Mouse (Mus musculus) left cerebral cortex, adult 8-10 months (tissue): ENCODE measurements around the gene Hoxc8. TPM values are rescaled to one million over a fixed set of nuclear protein-coding genes. Genes with fewer than 3 reads are reported as not detected.

Experiments used
- DNase-seq, 2 experiments: peaks; one replicate each; pipeline ENCODE4 v3.0.0; 2022; ENCODE audit warnings: low spot score in 2 of 2
- microRNA-seq, 2 experiments: library from miRNA; unstranded; fragments of <30 nt; microRNA quantifications; one replicate each; pipeline ENCODE4 v1.2.0; 2022
- total RNA-seq, 4 experiments: library from RNA; stranded (reverse); gene quantifications; 2 replicates each; pipeline ENCODE4 v1.2.4; 2022

Hoxc8 gene
- total RNA-seq, 4 experiments from 2014 or later: not detected

GRCm38 (mm10) chr15:103032646-103033575 lies 42.5 kb downstream of the Hoxc8 start:
- no peak for DNase-seq

- no peak for DNase-seq
These were observed 43.8 kb downstream of the Hoxc8 start for GRCm38 (mm10) chr15:103034043-103034806.

GRCm38 (mm10) chr15:103034807-103035547 lies 44.6 kb downstream of the Hoxc8 start:
- no peak for DNase-seq

- DNase-seq: no peak
These were observed 45.1 kb downstream of the Hoxc8 start for GRCm38 (mm10) chr15:103035548-103035881.

GRCm38 (mm10) chr15:103037579-103037978 lies 47.2 kb downstream of the Hoxc8 start:
- no peak for DNase-seq

GRCm38 (mm10) chr15:103038701-103039480 lies 48.5 kb downstream of the Hoxc8 start:
- no peak for DNase-seq

- DNase-seq: no peak
These were observed 49.2 kb downstream of the Hoxc8 start for GRCm38 (mm10) chr15:103039609-103040008.

- DNase-seq: no peak
These were observed 50.2 kb downstream of the Hoxc8 start for GRCm38 (mm10) chr15:103040601-103041000.

GRCm38 (mm10) chr15:103041613-103042012 lies 51.2 kb downstream of the Hoxc8 start:
- DNase-seq: no peak

GRCm38 (mm10) chr15:103042209-103042608 lies 51.8 kb downstream of the Hoxc8 start:
- DNase-seq: no peak

Small RNAs within 50 kb of the gene (microRNA-seq; reads per million reads assigned to microRNA genes)
- gene Mir196a-2 (0 to 0.63 reads per million in 2 experiments), gene Mir615 (0.66 to 1.9 reads per million in 2 experiments)

Other genes with a start within 250 kb of the Hoxc8 start
- not detected for gene Hoxc13, start 69.5 kb upstream of the Hoxc8 start, total RNA-seq
- not detected for gene Hoxc12, start 53.9 kb upstream of the Hoxc8 start, total RNA-seq
- not detected for gene Hoxc11, start 36.2 kb upstream of the Hoxc8 start, total RNA-seq
- gene Hoxc10, start 23.8 kb upstream of the Hoxc8 start, total RNA-seq: not detected
- not detected for gene Hoxc5, start 23.2 kb upstream of the Hoxc8 start, total RNA-seq
- gene Hoxc9, start 14.2 kb upstream of the Hoxc8 start, total RNA-seq: not detected
- gene Hoxc6, start 7.7 kb downstream of the Hoxc8 start, total RNA-seq: not detected
- gene Hoxc4, start 28.3 kb downstream of the Hoxc8 start, total RNA-seq: not detected
- gene Smug1, start 176.5 kb downstream of the Hoxc8 start, total RNA-seq: 10 to 100 TPM; 18.9 to 24.5 (median 19.8) TPM
- gene Cbx5, start 249.2 kb downstream of the Hoxc8 start, total RNA-seq: 100 to 1,000 TPM; 174 to 198 (median 181) TPM
- gene Hnrnpa1, start 249.8 kb downstream of the Hoxc8 start, total RNA-seq: 100 to 1,000 TPM; 254 to 309 (median 279) TPM